Mouse (Mus musculus): ENCODE measurements around the gene Sstr5. TPM values are rescaled to one million over a fixed set of nuclear protein-coding genes. Genes with fewer than 3 reads are reported as not detected.

The Sstr5 gene
- under 1 TPM in 1 of 2 experiments, not detected in 1; 0.60 TPM for total RNA-seq (2021)

DNA sequence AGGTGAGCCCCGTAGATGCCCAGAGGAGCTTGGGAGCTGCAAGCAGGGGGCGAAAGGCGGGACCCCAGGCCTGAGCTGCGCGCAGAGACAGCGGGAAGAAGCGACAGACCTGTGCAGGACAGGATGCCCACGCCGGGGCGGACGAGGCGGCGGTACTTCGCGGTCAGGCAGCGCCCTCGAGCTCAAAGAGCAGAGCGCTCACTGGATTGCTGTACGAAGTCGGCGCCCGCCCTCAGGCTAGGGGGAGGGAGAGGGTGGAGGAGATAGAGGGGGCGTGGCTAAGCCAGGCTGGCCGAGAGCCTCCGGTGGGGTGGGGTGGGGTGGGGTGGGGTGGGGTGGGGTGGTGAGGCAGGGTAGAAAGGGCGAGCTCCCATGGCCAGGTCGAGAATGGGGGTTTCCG, at the start of gene Sstr5:
Gene Sstr5 (minus strand): TSS at position 276 of the 400 bp plus-strand sequence.
- intact Hi-C loops (cut with DNase I) = no loop called here
- no peak for DNase-seq (ENCODE audit: low spot score in 2 of 2)

DNA sequence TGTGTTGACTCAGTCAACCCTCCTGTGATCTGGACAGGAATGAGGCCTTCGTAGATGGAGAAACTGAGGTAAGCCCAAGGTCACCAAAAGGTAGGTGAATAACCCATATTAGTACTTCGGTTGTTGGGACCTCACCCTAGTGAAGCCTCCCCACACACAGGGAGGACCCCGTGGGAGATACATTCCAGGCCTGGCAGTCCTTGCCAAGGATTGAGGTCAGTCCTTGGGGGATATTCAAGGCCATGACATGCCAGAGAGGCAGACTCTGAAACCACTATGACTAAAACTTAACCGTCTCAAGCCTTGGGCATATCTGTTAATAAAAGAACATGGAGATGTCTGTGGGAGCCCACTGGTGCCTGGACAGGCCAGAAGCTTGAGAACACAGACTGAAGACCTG, 44.7 kb upstream of the Sstr5 start:
- no peak for DNase-seq (ENCODE audit: low spot score in 2 of 2)
- intact Hi-C loops (cut with DNase I) = no loop called here

DNA sequence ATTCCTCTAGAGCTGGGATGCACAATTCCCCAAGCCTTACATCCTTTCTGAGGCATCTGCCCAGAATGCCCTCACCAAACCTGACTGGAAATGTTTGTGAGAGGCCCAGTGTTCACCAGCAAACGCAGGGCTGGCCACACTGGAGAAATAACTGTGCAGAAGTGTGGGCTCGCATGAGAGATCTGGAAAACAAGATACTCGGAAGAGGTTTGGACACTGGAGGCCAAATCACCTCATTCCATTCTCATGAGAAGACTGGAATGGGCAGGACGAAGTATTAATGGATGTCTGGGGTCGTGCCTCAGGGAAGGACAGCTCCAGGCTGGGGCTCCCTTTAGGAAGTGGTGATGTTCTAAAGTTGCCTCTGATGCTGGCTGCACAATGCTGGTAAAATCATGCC, 43.6 kb upstream of the Sstr5 start:
- no peak for DNase-seq (ENCODE audit: low spot score in 2 of 2)
- intact Hi-C loops (cut with DNase I) = no loop called here

DNA sequence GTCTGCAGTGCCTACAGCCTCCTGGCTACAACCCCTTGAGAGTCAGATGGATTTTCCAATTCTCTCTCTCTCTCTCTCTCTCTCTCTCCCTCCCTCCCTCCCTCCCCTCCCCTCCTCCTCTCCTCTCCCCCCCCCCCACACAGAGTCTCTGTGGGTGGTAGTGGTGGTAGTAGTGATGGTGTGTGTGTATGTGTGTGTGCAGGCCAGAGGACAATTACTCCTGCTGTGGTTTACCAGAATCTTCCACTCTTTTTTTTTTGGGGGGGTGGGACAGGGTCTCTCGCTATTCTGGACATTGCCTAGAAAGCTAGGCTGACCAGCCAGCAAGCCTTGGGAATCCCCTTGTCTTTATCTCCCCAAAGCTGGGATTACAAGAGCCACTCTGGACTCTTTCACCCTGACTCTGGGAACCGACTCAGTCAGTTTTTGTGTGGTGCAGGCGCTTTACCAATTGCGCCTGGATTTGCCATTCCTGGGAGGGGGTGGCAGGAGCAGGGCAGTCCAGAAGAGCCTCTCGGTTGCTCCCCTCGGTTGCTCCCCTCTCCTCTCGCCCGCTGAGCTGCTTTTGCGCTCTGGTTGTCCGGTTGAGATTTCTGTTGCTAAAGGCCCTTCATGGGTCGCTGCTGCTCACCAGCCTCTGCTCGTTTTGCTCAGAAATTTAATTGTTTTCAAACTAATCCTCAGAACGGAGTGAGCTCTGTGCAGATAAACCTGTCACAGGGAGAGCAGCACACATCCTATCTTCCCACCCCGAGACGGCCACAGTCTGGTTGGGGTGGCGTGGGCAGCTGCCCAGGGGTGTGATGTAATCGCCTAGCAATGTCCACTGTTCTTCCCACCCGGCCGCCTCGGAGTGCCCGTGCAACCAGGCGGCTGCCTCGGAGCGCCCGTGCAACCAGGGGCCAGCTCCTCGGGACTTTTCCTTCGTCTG, 42.1 kb upstream of the Sstr5 start:
- DNase-seq (ENCODE audit: low spot score in 2 of 2) = peak; percentile 28 to 46
- intact Hi-C loops (cut with DNase I) = no loop called here

DNA sequence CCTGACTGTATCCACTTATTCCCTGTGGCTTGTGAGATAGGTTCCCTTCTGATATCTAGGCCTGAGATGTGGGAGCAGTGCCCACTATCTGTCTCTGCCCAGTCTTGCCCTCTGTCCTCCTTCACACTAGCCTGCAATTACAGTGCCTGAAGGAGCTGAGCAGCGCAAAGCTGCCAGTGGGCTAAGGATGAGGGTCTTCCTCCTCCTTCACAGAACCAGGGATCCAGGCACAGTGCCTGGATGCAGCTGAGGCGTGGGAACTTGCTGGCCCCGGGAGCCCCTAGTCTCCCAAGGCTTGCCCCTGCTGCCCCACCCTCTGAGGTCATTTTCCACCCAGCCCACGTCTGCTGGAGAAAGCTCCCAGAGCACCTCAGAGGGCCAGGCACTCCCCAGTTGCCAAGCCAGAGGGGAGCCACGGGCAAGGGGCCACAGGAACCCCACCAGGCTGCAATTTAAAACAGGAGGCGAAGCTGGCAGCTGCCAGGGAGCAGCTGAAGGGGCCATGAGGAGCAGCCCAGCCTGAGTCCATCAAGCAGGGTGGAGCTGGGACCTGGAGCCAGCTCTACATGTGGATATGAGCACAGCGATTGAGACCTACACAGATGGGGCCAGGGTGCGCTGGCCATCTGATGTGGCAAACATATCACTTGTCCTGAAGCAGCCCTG, 33.4 kb upstream of the Sstr5 start:
- DNase-seq (ENCODE audit: low spot score in 2 of 2) = no peak
- intact Hi-C loops (cut with DNase I) = no loop called here

DNA sequence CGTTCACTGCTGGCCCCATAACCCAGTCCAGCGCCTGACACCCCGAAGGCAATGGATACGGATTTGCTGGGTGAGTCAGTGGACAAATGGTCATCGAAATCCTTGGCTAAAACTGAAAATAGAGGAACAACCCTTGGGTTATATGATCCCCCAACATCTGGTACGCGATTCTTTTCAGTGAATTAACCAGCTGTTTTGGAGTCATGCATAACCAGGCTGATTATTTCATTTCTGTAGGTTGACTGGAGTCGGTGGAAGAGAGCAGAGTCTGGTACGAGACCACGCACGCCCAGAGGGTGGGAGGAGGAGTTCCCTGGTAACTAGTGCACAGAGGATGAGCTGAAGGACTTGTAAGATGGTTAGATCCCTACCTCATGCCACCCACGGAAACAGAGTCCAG, 25.0 kb upstream of the Sstr5 start:
- intact Hi-C loops (cut with DNase I) = no loop called here
- DNase-seq (ENCODE audit: low spot score in 2 of 2) = no peak

DNA sequence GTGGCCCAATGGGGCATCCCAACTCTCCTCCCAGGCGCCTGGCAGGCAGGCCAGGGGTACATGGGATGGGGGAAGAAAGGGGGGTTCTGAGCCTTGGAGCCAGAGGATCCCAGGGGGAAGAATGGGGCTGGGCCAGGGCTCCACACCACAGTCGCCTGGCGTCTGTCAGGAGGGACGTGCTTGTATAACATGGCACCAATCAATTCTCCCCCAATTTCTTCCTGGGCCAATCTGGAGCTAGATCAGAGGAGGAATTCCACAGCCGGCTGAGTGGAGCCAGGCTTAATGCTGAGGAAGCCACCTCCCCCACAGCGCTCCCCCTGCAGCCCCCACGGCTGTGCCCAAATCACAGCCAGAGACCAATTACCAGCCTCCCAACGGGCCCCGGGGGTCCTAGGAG, 23.4 kb upstream of the Sstr5 start:
- intact Hi-C loops (cut with DNase I) = no loop called here
- no peak for DNase-seq (ENCODE audit: low spot score in 2 of 2)

DNA sequence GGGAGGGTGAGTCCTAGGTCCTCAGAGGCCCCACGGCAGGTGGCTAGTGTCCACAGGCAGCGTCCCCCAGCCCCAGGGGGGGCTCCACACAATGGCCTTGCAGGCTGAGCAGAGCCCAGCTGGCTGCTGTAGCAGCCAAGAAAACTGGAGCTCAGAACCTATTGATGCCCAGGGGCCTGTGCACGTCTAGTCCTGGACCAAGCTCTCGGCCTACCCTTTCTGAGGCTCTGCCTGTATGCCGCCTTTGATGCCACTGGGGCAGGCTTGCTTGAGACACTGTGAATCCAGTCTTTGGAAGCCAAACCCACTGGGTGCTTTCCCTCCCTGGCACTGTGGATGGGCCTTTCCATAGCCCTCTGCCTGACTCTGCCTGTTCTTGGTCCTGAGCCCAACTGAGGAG, 22.4 kb upstream of the Sstr5 start:
- peak; percentile 18 to 36 for DNase-seq (ENCODE audit: low spot score in 2 of 2)
- intact Hi-C loops (cut with DNase I) = no loop called here

DNA sequence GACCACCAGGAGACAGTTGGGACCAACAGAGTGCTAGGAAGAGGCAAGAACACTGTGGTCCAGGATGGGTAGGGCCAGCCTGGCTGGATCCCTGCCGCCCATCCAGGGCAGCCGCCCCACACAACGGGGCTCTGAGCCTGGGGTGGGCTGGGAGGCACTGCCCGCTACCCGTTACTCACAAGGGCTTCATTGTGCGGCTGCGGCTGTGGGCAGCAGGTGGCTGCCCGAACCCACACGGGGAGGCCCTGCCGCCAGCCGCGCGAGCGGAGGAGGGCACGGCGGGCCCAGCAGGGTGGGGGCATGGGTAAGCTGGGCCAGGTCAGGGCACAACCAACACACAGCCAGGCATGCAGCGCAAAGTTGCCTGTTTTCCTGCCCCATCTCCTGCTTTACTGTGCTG, 21.1 kb upstream of the Sstr5 start:
- DNase-seq (ENCODE audit: low spot score in 2 of 2) = peak; percentile 40 to 45
- intact Hi-C loops (cut with DNase I) = no loop called here

DNA sequence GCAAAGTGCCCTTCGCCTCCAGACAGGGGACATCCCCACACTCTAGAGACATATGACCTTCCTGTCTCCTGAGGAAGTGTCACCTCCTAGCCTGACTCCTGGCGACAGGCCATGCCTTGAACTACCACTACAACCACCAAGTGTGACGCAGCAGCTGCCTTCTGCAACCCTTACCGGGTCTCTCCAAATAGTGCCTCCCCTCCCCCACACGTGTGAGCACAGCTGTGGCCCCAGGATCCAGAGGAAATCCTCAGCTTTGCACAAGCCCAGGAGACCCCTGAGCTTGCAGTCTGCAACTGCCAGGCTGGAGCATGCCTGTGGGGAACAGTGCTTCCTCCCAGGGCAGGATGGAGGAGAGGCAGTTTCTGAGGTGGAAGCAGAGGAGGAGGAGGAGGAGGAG, 19.2 kb upstream of the Sstr5 start:
- DNase-seq (ENCODE audit: low spot score in 2 of 2) = no peak
- intact Hi-C loops (cut with DNase I) = no loop called here

DNA sequence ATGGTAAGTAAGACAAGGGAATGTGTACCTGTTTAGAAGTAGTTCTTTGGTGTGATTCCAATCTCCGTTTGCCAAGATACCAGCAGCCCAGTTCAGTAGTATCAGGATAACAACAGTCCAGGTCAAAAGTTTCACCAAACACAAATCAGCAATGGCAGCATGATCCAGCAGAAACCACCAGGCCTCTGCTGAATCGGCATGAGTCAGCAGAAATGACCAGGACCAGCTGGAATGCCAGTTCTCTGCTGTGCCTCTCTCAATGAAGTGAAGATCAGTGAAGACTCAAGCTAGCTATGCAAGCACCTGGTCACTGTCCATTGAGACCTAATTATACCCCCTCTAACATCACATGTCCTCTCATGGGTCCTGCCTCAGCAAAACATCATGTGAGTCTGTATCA, 17.0 kb upstream of the Sstr5 start:
- intact Hi-C loops (cut with DNase I) = no loop called here
- no peak for DNase-seq (ENCODE audit: low spot score in 2 of 2)

DNA sequence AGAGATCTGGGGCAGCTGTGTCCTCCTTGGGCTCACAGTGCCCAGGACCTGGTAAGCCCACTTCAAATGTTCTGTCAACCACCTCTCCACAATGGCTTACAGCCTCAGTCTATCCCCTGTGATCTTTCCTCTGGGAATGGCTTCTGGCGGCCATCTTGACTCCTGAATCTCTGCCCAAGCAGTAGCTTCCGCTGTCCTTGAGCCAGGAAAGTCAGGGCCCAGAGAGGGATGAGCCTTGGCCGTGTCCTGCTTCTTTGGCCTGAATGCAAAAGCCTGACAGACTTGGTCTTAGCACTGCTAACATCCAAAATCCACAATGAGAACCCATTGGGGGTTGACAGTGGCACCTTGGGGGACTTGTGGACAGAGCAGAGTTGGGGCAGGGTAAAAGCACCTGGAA, 14.8 kb upstream of the Sstr5 start:
- intact Hi-C loops (cut with DNase I) = no loop called here
- no peak for DNase-seq (ENCODE audit: low spot score in 2 of 2)

DNA sequence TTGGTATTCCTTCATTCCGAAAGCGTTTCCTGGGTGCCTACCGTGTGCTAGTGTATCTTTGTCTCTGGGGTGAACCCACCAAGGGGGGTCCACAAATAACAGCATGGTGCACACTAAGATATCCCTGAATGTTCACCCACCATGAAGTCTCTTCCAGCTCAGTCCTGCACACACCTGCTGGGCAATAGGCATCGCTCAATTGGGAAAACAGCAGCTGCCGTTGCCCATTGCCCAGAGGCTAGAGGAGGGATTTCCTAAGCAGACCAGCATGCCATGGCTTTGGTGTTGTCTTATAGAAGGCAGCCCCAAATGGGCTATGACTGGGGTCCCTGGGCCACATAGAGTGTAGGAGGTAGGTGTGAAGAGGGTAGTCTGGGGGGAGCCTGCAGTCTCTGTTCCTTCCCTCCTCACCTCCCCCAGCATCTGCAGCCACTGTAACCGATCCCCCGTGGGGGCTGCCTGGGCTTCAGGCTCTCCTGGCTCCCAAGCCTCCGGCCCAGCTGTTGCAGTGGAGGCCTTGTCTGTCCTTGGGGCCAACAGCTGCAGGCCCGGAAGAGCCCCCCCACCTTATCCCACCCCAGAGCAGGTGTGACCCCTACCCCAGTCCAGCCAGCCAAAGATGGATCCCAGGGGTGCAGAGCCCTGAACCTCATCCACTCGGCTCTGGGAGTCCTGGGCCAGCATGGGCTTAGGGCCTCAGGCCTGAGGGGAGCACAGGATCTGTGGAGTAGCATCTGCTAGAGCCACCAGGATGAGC, 13.2 kb upstream of the Sstr5 start:
- intact Hi-C loops (cut with DNase I) = no loop called here
- no peak for DNase-seq (ENCODE audit: low spot score in 2 of 2)

DNA sequence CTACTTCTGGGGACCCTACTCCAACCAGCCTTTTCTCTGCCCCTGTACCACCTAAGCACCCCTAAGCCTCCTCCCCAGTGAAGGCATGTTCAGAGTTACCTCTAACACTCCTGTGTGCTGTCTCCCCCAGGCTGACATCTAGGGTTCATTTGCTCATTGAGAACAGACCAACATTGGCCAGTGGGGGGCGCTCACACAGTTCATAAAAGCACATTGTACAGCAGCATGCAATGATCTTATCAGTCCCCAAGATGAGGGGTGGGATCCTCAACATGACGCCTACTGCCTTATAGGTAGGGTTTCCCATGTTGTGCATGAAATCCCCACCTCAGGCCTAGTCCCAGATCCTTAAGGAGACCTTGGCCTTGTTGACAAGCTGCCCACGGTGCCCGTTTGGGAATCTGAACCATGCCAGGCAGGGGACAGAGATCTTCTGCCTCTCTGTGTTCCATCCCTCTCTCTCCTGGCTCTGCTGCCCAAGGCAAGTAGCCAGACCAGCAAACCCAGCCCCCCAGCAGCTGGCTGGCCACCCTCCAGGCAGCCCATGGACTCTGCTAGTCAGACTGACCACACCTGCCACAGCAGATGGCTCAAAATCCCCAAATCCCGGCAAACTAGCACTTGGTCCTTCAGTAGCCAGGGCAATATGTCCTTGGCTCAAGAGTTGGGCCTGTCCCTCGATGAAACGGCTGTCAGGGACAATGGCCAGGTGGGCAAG, 11.9 kb upstream of the Sstr5 start:
- DNase-seq (ENCODE audit: low spot score in 2 of 2) = peak; percentile 73 to 79
- intact Hi-C loops (cut with DNase I) = loop anchor here (2.0 kb wide), 2 partner anchors 60 to 190 kb away; no protein-coding TSS in a partner anchor

DNA sequence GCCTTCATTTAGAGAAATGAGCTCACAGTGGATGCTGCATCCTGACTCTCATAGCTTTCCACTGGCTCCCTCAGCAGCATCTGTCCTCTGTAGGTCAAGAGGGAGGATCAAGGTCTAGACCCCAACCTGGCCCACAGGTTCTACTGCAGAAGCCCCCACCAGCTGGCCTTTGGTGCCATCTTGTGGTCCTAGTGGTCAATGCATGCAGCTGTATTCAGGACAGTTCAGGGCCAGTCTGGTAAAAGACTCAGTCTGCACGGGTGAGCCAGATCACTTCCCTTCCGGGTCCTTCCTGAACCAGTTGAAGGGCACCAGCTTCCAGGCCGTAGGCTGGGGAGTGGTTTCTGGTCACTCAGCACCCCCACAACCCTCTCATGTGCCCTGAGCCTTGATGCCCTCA, 10.7 kb upstream of the Sstr5 start:
- DNase-seq (ENCODE audit: low spot score in 2 of 2) = peak; percentile 63 to 69
- intact Hi-C loops (cut with DNase I) = loop anchor here (1.0 to 2.0 kb wide), 3 partner anchors 31 to 191 kb away; no protein-coding TSS in a partner anchor

DNA sequence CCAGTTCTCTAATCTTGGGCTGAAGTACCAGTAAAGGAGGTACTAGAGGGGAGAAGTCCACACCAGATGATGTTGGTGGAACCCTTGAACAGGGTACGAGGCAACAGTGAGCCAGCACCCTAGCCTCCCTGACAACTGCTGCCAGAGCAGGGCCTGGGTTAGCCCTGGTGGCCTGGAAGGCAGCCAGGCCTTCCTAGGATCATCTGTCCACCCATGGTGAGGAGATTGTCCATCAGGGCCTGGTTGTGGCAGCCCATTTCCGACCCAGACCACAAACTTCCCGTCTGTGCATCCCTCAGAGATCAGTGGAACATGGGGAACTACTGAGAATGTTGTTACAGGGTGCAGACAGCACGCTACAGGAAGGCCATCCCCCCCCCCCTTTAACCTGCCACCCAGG, 5.5 kb upstream of the Sstr5 start:
- no peak for DNase-seq (ENCODE audit: low spot score in 2 of 2)
- intact Hi-C loops (cut with DNase I) = no loop called here

DNA sequence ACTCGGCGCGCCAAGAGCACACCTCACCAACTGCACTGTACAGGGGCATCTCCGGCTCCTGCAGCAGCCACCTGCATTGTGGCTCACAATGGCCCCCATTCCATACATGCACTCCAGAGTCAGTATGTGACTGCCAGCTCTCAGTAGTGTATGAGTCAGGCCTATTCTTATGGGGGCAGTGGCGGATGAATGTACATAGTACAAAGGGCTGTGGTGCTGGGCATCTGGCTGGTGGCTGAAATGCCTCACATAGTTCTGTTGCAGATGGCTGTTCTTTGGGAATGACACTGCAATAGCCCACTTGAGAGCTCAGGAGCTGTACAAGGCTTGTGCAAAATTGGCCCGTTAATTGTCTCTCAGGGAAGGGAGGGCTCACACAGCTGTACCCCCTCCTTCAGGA, 15.0 kb downstream of the Sstr5 start:
- intact Hi-C loops (cut with DNase I) = no loop called here

DNA sequence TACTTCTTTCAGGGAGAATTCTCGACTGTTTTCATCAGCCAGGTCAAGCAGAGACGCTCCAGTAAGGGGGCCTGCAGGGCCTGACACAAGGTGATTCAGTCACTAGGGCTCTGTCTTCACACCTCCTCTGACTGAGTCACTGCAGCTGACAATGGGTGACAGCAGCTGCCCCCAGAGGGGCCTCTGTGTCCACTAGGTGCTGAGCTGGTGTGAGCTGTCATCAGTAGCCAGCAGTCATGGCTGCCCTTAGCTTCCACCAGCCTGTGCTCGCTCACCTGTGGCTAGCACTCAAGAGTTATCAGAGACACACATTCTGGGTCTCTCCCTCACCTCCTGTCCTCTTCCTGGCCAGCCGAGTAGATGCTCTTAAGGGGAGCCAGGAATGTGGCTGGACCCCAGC, 16.3 kb downstream of the Sstr5 start:
- DNase-seq (ENCODE audit: low spot score in 2 of 2) = no peak
- intact Hi-C loops (cut with DNase I) = no loop called here

More for the DNA sequence above, 15.0 kb downstream of the Sstr5 start:
- DNase-seq (ENCODE audit: low spot score in 2 of 2) = peak in 1 of 2 experiments; percentile 32

DNA sequence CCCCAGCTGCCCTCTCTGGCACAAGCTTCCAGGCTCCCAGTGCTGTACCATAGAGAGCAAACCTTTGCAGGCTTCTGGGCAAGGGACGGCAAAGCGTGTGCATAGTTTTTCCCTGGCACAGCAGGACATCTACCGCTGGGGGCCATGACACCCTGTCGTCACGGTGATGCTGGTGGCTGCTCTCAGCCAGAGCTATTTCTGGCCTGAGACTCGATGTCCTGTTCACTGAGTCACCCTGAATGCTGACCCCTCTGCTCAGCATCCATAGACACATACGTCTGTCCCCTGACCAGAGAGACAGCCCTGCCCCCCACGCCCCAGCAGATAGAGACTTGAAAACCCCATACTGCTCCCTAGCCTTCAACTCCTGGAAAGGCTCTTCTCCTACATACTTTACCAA, 16.9 kb downstream of the Sstr5 start:
- no peak for DNase-seq (ENCODE audit: low spot score in 2 of 2)
- intact Hi-C loops (cut with DNase I) = no loop called here
